Mouse (Mus musculus): ENCODE results near the gene Prtg. TPM values are rescaled to one million over a fixed set of nuclear protein-coding genes. Genes with fewer than 3 reads are reported as not detected.

Prtg gene
- polyA plus RNA-seq, 1 experiment from 2014 or later: 1.1 TPM

DNA sequence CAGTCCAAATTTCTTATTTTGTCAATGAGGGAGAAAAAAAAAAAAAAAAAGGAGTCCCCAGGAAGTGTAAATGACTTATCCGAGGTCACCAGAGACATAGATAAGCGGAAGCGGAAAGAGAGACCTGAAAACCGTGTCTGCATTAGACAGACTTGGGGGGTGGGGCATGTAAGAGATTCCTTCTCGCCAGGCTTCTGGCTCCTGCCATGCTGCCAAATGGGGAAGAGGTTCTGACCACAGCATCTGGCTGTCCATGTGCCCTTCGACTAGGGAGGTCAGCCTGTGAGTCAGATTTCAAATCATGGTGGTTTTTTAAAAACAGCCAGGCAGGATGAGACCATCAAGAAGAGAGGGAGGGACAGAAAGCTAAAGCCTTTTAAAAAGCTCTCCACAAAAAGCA, 15.0 kb upstream of the Prtg start:
- H3K9ac ChIP-seq (ENCODE audit: low read length): peak overlapping the region; percentile 31; the same call in 1 of the 2 replicates
- peak overlapping the region in 1 of 2 experiments; percentile 1; a peak in 1 of 4 replicates for H3K4me3 ChIP-seq (ENCODE audit: control insufficient read depth in 1 of 2, insufficient read depth in 1 of 2, low read depth in 1 of 2, low read length in 2 of 2)
- no peaks in the 10 kb centered on the region for H3K9me3 ChIP-seq (ENCODE audit: control insufficient read depth, low read length)
- H3K4me2 ChIP-seq (ENCODE audit: low read length): peak overlapping the region; percentile 45
- H3K36me3 ChIP-seq (ENCODE audit: control insufficient read depth, insufficient read depth, low read length): no peaks in the 10 kb centered on the region
- H3K27me3 ChIP-seq (ENCODE audit: control insufficient read depth, insufficient read depth, low read length): no peaks in the 10 kb centered on the region
- peaks cover 5 to 17% of the 10 kb centered on the region in 2 experiments for H3K4me1 ChIP-seq (ENCODE audit: control insufficient read depth in 2 of 2, insufficient read depth in 2 of 2, low read length in 2 of 2)
- 5% methylated on average over 6 of the region's 6 CpGs for WGBS
- no peak overlapping the region for H3K27ac ChIP-seq (replicated peaks in 1 of 2; ENCODE audit: control insufficient read depth in 1 of 2, insufficient read depth in 1 of 2, low read depth in 2 of 2, low read length in 2 of 2)
- ATAC-seq (ENCODE audit: insufficient number of reproducible peaks, insufficient read depth, low FRiP score, low read depth): no peak

DNA sequence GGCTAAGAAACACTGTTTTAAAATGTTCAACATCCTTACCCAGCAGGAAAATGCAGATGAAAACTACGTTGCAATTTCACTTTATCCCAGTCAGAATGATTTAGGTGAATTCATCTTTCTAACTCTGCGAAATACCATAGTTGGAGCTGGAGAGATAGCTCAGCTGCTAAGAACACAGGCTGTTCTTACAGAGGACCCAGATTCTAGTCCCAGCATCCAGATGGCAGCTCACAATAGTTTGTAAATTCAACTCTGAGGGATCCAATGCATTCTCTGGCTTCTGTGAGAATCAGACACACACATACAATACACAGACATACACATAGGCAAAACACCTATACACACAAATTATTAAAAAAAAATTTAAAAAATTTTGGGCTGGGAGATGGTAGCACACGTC, 11.4 kb upstream of the Prtg start:
- H3K9ac ChIP-seq (ENCODE audit: low read length): no peak overlapping the region
- ATAC-seq (ENCODE audit: insufficient number of reproducible peaks, insufficient read depth, low FRiP score, low read depth): no peak
- no peak overlapping the region for H3K4me3 ChIP-seq (ENCODE audit: control insufficient read depth in 1 of 2, insufficient read depth in 1 of 2, low read depth in 1 of 2, low read length in 2 of 2)
- H3K27ac ChIP-seq (replicated peaks in 1 of 2; ENCODE audit: control insufficient read depth in 1 of 2, insufficient read depth in 1 of 2, low read depth in 2 of 2, low read length in 2 of 2): no peak overlapping the region
- H3K36me3 ChIP-seq (ENCODE audit: control insufficient read depth, insufficient read depth, low read length): no peaks in the 10 kb centered on the region
- H3K27me3 ChIP-seq (ENCODE audit: control insufficient read depth, insufficient read depth, low read length): no peaks in the 10 kb centered on the region
- peaks cover 7 to 17% of the 10 kb centered on the region in 2 experiments for H3K4me1 ChIP-seq (ENCODE audit: control insufficient read depth in 2 of 2, insufficient read depth in 2 of 2, low read length in 2 of 2)
- no peak overlapping the region for H3K4me2 ChIP-seq (ENCODE audit: low read length)
- WGBS: 79% methylated on average over 3 of the region's 3 CpGs
- no peaks in the 10 kb centered on the region for H3K9me3 ChIP-seq (ENCODE audit: control insufficient read depth, low read length)

DNA sequence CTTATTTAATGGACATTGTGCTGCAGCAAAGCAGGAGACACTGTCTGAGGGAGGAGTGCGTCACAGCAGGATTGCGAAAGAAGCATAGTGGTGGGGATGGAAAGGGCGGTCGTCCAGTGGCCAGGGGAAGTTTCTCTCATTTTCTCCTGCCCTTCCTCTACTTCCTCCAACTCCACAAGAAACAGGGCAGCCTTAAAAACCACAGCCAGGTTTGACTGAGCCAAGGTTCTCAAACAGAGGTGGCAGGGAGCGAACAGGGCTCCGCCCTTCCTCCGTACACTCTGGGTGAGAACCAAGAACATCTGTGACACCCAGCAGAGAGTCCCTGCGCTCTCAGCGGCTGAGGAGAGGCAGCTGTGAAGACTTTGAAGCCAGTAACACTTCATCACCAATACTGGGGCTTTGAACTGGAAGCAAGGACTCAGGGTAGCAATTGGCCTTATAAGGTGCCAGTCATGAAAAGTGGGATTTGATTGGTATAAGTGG, 9.5 kb upstream of the Prtg start:
- H3K9me3 ChIP-seq (ENCODE audit: control insufficient read depth, low read length): no peaks in the 10 kb centered on the region
- H3K27ac ChIP-seq (replicated peaks in 1 of 2; ENCODE audit: control insufficient read depth in 1 of 2, insufficient read depth in 1 of 2, low read depth in 2 of 2, low read length in 2 of 2): no peak overlapping the region
- H3K27me3 ChIP-seq (ENCODE audit: control insufficient read depth, insufficient read depth, low read length): no peaks in the 10 kb centered on the region
- peaks cover 4 to 6% of the 10 kb centered on the region in 2 experiments; a peak in 1 of 4 replicates for H3K4me1 ChIP-seq (ENCODE audit: control insufficient read depth in 2 of 2, insufficient read depth in 2 of 2, low read length in 2 of 2)
- H3K36me3 ChIP-seq (ENCODE audit: control insufficient read depth, insufficient read depth, low read length): no peaks in the 10 kb centered on the region
- 0 out of 4 replicates have a peak overlapping the region, but pooled peaks of 1 of the 2 experiments have one; percentile 16 for H3K4me3 ChIP-seq (ENCODE audit: control insufficient read depth in 1 of 2, insufficient read depth in 1 of 2, low read depth in 1 of 2, low read length in 2 of 2)
- peak overlapping the region; percentile 35 for H3K4me2 ChIP-seq (ENCODE audit: low read length)
- ATAC-seq (ENCODE audit: insufficient number of reproducible peaks, insufficient read depth, low FRiP score, low read depth): no peak
- 37% methylated on average over 9 of the region's 9 CpGs for WGBS
- H3K9ac ChIP-seq (ENCODE audit: low read length): no peak overlapping the region

DNA sequence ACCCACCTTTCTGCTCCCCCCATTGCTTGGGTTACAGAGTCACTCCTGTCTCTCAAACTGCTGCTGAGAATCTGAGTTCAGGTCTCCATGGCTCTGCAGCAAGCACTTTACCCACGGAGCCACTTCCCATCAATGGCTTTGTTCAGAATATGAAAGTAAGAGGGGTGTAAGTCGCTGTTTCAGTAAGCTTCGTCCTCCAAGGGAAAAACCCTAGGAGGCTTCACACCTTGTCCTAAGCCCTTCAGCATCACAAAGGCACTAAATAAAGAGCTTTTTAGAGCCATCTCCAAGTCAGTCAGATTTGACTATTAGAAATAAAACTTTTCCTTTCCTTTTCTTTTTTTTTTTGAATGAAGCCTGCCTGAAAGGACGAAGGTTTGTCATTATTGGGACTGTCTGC, 3.4 kb upstream of the Prtg start:
- Histone ChIP-seq H3K27ac (replicated peaks in 1 of 2; ENCODE audit: control insufficient read depth in 1 of 2, insufficient read depth in 1 of 2, low read depth in 2 of 2, low read length in 2 of 2) (no peak overlapping the region), H3K4me3 (ENCODE audit: control insufficient read depth in 1 of 2, insufficient read depth in 1 of 2, low read depth in 1 of 2, low read length in 2 of 2) (no peak overlapping the region), H3K4me2 (ENCODE audit: low read length) (no peak overlapping the region), H3K27me3 (ENCODE audit: control insufficient read depth, insufficient read depth, low read length) (no peaks in the 10 kb centered on the region), H3K36me3 (ENCODE audit: control insufficient read depth, insufficient read depth, low read length) (no peaks in the 10 kb centered on the region), H3K9me3 (ENCODE audit: control insufficient read depth, low read length) (no peaks in the 10 kb centered on the region), H3K4me1 (ENCODE audit: control insufficient read depth in 2 of 2, insufficient read depth in 2 of 2, low read length in 2 of 2) (peaks cover 4 to 15% of the 10 kb centered on the region in 2 experiments; a peak in 2 of 4 replicates), H3K9ac (ENCODE audit: low read length) (no peak overlapping the region)
- ATAC-seq (ENCODE audit: insufficient number of reproducible peaks, insufficient read depth, low FRiP score, low read depth): no peak
- WGBS: 55% methylated on average over 4 of the region's 4 CpGs

GRCm38 (mm10) chr9:72806146-72806545, 528 bp upstream of the Prtg start:
- ATAC-seq (ENCODE audit: insufficient number of reproducible peaks, insufficient read depth, low FRiP score, low read depth): no peak
- H3K27me3 ChIP-seq (ENCODE audit: control insufficient read depth, insufficient read depth, low read length): no peaks in the 10 kb centered on the region
- no peaks in the 10 kb centered on the region for H3K9me3 ChIP-seq (ENCODE audit: control insufficient read depth, low read length)
- peak overlapping the region in 1 of 2 experiments; percentile 80; a peak in 2 of 4 replicates for H3K4me3 ChIP-seq (ENCODE audit: control insufficient read depth in 1 of 2, insufficient read depth in 1 of 2, low read depth in 1 of 2, low read length in 2 of 2)
- peak overlapping the region; percentile 93 for H3K4me2 ChIP-seq (ENCODE audit: low read length)
- H3K9ac ChIP-seq (ENCODE audit: low read length): peak overlapping the region; percentile 85
- H3K36me3 ChIP-seq (ENCODE audit: control insufficient read depth, insufficient read depth, low read length): no peaks in the 10 kb centered on the region
- peak overlapping the region in 1 of 2 experiments; percentile 81; a peak in 1 of 4 replicates for H3K27ac ChIP-seq (replicated peaks in 1 of 2; ENCODE audit: control insufficient read depth in 1 of 2, insufficient read depth in 1 of 2, low read depth in 2 of 2, low read length in 2 of 2)
- peaks cover 0 to 15% of the 10 kb centered on the region in 2 experiments; a peak in 3 of 4 replicates for H3K4me1 ChIP-seq (ENCODE audit: control insufficient read depth in 2 of 2, insufficient read depth in 2 of 2, low read length in 2 of 2)
- 11% methylated on average over 14 of the region's 14 CpGs for WGBS

DNA sequence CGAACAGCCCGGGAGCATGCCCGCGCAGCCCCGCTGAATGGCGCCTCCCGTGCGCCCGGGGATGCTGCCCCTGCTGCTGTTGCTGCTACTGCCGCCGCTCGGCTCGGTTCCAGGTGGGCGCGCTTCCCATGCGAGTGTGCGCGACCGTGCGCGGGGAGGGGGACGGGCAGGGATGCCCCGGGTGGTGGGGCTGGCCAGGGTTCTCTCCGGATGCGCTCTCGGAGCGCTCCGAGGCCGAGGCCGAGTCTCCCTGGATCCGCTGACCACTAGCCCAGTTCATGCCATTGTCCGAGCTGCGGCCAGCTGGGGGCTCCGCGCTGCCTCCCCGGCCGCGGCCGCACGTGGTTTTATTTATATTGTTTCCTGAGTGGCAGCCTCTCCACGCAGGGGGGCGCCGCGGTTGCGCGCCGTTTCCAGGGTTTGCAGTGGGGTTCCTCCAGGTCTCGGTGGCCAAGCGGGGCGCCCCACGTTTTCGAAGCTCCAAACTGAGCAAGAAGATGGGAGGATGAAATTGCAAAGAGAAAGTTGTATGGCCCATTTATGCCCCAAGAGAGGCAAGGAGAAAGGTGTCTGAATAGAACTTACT, 839 bp downstream of the Prtg start:
- WGBS: under 1% methylated on average over 50 of the region's 52 CpGs
- Histone ChIP-seq H3K4me1 (ENCODE audit: control insufficient read depth in 2 of 2, insufficient read depth in 2 of 2, low read length in 2 of 2) (peaks cover under 1 to 20% of the 10 kb centered on the region in 2 experiments), H3K27ac (replicated peaks in 1 of 2; ENCODE audit: control insufficient read depth in 1 of 2, insufficient read depth in 1 of 2, low read depth in 2 of 2, low read length in 2 of 2) (peak overlapping the region; percentile 81 to 83), H3K4me2 (ENCODE audit: low read length) (peak overlapping the region; percentile 93), H3K36me3 (ENCODE audit: control insufficient read depth, insufficient read depth, low read length) (no peaks in the 10 kb centered on the region), H3K27me3 (ENCODE audit: control insufficient read depth, insufficient read depth, low read length) (no peaks in the 10 kb centered on the region), H3K9me3 (ENCODE audit: control insufficient read depth, low read length) (no peaks in the 10 kb centered on the region), H3K4me3 (ENCODE audit: control insufficient read depth in 1 of 2, insufficient read depth in 1 of 2, low read depth in 1 of 2, low read length in 2 of 2) (peak overlapping the region; percentile 80 to 88), H3K9ac (ENCODE audit: low read length) (peak overlapping the region; percentile 85)
- ATAC-seq (ENCODE audit: insufficient number of reproducible peaks, insufficient read depth, low FRiP score, low read depth): peak; percentile 58

DNA sequence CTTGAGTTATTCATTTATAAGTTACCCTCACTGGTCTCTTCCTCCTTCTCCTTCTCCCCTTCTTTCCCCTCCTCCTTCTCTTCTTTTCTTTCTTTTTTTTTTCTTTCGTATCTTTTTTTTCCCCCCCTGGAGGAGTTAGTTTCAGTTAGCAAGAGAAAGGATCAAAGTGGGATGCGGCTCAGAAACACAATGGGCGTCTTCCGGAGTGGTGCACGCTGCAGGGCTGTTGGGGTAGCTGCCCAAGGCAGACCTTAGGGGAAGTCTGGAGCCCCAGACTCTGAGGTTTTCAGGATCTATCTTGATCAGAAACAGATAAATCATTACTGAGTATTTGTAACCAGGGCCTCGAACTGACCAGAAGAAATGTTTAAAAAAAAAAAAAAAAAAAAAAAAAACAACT, 1.5 kb downstream of the Prtg start:
- 4% methylated on average over 6 of the region's 6 CpGs for WGBS
- Histone ChIP-seq H3K36me3 (ENCODE audit: control insufficient read depth, insufficient read depth, low read length) (no peaks in the 10 kb centered on the region), H3K27me3 (ENCODE audit: control insufficient read depth, insufficient read depth, low read length) (no peaks in the 10 kb centered on the region), H3K27ac (replicated peaks in 1 of 2; ENCODE audit: control insufficient read depth in 1 of 2, insufficient read depth in 1 of 2, low read depth in 2 of 2, low read length in 2 of 2) (no peak overlapping the region), H3K4me3 (ENCODE audit: control insufficient read depth in 1 of 2, insufficient read depth in 1 of 2, low read depth in 1 of 2, low read length in 2 of 2) (peak overlapping the region; percentile 80 to 88), H3K9me3 (ENCODE audit: control insufficient read depth, low read length) (no peaks in the 10 kb centered on the region), H3K4me1 (ENCODE audit: control insufficient read depth in 2 of 2, insufficient read depth in 2 of 2, low read length in 2 of 2) (peaks cover 3 to 27% of the 10 kb centered on the region in 2 experiments), H3K4me2 (ENCODE audit: low read length) (peak overlapping the region; percentile 93), H3K9ac (ENCODE audit: low read length) (peak overlapping the region; percentile 85)
- ATAC-seq (ENCODE audit: insufficient number of reproducible peaks, insufficient read depth, low FRiP score, low read depth): no peak
